Mouse (Mus musculus): ENCODE measurements around the gene Esr1. TPM values are rescaled to one million over a fixed set of nuclear protein-coding genes. Genes with fewer than 3 reads are reported as not detected.
"Not testable (repeated sequence)": the region's sequence is repeated elsewhere in the genome, so short reads cannot be mapped to it uniquely, and the experiment has no call there.

Esr1 gene
- total RNA-seq, 2 experiments from 2014 or later, result 0.76 to 1.4 TPM

DNA sequence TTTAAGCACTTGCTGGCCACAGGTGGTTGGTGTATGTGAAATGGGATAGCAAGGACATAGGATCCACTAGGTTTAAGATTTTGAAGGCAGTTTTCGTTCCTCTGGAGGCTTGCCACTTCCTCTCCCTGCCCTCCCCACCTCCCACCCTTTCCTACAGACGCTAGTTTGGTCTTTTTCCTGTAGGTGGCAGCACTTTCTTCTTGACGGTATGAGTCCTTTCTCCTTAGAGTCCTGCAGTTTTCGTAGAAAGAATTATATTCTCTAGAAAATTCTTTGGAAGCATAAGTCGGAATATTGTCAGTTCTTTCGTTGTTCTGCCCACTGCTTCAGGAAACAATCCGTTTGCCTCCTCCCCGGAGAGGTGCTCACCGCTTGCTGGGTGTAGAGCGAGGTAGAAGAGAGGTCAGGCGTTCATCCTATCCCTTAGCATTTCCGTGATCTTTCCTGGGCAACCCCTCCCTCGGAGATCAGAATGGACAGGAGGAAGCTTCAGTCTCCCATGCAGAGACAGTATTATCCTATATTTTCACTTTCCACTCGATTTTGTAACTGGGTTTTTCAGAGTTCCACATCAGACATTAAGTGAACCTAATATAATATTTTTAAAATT lies 63.7 kb downstream of the Esr1 start:
- intact Hi-C loops (cut with DNase I), result not testable (repeated sequence)
- DNase-seq, result peak; percentile 13 to 15

- intact Hi-C loops (cut with DNase I), result no loop called here
- DNase-seq, result no peak
Observed at GRCm38 (mm10) chr10:4683106-4683505, 71.7 kb downstream of the Esr1 start.

- intact Hi-C loops (cut with DNase I), result no loop called here
- no peak for DNase-seq
Observed at GRCm38 (mm10) chr10:4683711-4684265, 72.4 kb downstream of the Esr1 start.

DNA sequence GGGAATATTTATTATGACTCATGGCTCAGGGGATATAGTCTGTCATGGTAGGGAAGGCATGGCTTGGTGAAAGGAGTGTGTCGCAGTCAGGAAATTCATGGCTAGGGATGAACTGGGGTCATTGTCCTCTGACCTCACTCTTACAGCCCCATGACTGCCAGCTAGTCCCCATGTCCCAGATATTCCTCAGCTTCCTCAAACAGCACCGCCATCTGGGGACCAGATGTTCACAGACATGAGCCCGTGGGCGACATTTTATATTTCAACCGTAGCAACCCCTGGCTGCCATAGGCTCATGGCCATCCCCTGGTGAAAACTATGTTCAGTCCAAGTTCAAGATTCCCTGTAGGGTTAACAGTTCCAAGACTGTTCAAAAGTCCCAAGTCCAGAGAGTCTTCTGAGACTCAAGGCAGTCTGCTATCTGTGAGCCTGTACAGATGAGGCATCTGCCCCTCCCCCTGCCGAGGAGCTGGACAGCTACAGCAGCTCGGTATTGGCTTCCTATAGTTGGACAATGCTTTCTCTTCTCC lies 83.0 kb downstream of the Esr1 start:
- no peak for DNase-seq
- intact Hi-C loops (cut with DNase I), result no loop called here

- intact Hi-C loops (cut with DNase I), result no loop called here
- peak; percentile 7 to 13 for DNase-seq
Observed at GRCm38 (mm10) chr10:4709915-4710314, 98.5 kb downstream of the Esr1 start.

DNA sequence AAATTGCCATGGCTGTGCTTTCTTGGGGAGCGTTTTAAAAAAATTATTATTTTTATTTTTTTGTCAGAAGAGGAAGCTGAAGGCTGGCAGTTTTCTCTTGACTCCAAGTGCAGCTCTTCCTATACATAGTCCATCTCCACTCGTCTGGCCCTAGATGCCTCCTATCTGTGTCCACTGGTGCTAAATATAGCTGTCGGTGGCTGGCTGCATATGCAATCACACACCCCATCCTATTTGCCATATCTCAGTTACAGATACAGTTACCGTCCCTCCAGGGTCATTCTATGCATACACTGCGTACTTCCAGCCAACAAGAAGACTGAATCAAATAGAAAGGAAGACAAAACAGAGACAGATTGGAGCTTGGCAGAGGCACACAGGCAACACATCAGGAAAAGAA lies 100.0 kb downstream of the Esr1 start:
- intact Hi-C loops (cut with DNase I), result no loop called here
- no peak for DNase-seq

DNA sequence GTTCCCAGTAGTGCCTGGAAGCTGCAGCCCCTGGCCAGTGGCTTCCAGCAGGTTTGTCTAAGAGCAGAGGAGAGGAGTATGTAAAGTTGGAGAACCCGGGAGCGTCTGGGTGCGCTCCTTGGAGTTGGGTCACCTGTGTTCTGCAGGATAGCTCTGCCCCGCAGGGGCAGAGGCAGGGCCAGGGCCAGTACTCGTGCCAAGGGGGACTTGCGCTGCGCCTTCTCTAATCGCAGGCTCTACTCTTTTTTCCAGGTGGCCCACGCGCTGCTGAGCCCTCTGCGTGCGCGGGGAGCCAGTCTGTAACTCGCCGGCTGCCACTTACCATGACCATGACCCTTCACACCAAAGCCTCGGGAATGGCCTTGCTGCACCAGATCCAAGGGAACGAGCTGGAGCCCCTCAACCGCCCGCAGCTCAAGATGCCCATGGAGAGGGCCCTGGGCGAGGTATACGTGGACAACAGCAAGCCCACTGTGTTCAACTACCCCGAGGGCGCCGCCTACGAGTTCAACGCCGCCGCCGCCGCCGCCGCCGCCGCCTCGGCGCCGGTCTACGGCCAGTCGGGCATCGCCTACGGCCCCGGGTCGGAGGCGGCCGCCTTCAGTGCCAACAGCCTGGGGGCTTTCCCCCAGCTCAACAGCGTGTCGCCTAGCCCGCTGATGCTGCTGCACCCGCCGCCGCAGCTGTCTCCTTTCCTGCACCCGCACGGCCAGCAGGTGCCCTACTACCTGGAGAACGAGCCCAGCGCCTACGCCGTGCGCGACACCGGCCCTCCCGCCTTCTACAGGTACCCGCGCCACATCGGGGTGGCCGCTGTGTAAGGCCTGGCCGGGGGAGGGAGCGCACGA lies 100.9 kb downstream of the Esr1 start:
- intact Hi-C loops (cut with DNase I), result no loop called here
- peak in 1 of 2 experiments; percentile 2 for DNase-seq

DNA sequence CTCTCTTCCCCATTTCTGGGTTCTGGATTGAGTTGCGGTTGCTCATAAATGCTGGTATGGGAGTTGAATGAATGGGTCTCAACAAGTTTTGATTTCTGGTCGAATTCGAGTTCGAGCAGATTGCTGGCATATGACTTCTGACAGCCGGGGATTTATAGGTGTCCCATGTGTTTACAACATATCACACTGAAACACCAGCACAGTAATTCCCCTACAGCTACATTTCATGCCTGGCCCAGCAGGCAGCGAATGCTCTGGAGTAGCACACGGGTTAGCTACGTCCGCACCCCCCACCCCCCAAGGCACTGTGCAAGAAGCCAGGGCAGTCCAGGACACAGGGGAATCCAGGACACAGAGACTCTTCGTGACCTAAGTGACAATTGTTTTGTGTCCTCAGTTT lies 102.0 kb downstream of the Esr1 start:
- intact Hi-C loops (cut with DNase I), result no loop called here
- no peak for DNase-seq

DNA sequence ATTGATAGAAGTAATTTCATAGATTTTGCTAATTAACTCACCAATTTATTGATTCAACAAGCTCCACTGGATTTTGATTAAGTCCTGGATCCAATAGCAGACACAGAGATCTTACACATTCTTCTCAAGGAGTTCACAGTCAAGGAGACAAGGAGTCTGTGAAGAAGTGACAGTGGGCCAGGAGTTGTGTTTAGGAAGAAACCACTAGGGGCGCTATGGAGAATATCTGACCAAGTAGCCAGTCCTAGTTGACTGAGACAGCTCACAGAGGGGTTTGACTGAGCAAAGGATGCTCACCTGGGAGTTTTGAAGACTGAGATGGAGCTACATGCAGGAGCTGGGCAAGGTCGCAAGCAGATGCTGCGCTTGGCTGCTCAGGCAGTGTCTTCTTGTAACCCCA lies 113.5 kb downstream of the Esr1 start:
- no peak for DNase-seq
- intact Hi-C loops (cut with DNase I), result no loop called here

DNA sequence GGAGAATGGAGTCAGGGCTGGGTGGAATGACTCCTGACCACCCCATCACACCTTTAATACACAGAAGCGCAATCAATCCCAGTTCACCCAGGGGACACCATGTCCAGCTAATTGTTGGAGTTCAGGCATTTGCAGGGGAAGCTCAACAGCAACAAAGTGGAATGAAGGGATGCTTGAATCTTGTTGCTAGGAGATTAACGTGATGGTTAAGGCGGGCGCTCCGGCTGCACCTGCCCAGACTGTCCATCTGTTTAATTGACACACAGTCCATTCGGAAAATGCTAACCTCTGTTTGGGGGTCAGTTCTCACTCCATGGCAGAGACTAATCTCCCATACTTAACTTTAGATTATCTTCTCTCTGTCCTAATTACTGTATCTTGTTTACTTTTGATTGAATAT lies 114.7 kb downstream of the Esr1 start:
- intact Hi-C loops (cut with DNase I), result no loop called here
- DNase-seq, result no peak

DNA sequence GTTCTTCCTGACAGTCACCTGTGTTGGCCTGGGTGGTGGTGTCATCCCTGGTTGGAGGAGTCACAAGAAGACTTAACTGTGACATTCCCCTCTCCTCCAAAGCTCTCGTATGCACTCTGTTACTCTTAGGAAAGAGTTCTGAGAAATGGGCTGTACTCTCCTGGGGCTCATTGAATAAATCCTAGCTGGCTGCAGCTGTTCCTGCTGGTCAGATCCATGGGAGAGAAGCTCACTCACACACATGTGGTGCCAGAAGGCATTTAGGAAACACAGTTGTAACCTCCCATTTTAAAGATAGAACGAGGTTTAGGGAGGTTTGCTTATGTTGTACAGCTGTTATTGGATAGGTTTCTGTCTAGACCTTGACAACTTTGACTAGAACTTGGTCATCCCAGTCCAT lies 120.9 kb downstream of the Esr1 start:
- intact Hi-C loops (cut with DNase I), result no loop called here
- no peak for DNase-seq

DNA sequence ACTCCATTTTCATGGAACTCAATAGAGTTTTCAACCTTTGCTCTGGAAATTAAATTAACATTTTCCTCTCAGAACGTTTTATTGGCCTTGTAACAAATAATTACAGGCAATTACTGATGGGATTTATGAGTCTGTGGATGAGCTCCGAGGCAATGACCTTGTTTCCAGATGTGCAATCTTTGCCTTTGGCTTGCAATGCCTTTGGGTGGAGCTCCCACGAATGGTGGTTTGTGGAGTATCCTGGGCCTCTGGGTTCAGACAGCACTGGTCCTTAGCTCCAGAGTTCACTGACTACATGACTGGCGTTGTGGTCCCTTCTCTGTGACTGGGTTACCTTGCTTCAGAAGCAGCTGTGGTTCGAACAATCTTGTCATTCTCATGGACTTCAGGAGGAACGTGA lies 122.6 kb downstream of the Esr1 start:
- DNase-seq, result no peak
- intact Hi-C loops (cut with DNase I), result no loop called here

DNA sequence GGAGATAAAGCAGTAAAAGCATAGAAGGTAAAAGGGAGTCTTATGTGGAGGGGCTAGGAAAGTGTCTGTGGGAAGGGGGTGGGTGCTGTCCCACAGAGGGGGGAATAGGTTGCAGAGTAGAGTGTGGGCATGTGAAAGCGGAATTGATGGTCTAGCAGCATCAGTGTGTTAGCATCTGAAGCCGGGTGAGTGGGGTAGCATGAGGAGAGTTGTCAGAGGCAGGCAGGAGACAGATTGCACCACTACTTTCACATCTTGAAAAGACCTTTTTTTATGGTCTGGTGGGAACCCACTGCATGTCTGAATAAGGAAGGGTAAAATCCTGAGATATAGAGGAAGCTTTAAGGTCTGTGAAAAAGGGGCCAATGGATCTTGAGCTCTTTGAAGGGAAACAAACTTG lies 123.5 kb downstream of the Esr1 start:
- DNase-seq, result no peak
- intact Hi-C loops (cut with DNase I), result no loop called here

DNA sequence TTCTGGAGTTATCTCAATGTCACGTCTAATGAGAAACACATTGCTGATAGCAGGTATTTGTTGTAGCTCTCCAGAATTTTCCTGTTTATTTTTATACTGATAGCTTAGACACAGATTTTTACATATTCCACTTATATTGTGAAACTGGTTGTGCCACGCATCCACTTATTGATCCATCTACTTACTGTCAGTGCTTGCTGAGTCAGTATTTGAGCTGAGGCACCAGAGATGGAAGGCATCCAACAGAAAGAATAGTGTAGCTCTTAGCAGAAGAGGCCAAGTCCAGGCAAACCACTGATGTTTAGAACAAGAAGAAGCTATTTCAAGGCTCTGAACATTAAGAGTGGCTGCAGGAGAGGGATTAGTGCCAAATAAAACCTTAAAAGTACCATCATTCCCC lies 126.9 kb downstream of the Esr1 start:
- DNase-seq, result no peak
- intact Hi-C loops (cut with DNase I), result no loop called here

DNA sequence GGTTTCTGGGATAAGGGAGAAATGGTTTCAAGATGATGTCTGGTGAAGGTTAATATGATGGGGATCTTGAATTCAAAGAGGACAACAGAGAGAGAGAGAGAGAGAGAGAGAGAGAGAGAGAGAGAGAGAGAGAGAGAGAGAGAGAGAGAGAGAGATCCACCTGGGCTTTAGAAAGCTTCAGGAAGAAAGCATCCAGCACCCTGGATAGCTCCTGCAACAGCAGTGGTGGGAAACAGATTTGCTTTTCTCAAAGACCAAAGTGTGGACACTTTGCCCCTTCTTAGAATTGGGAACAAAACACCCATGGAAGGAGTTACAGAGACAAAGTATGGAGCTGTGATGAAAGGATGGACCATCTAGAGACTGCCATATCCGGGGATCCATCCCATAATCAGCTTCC lies 139.7 kb downstream of the Esr1 start:
- not testable (repeated sequence) for DNase-seq

GRCm38 (mm10) chr10:4752977-4753376 lies 141.6 kb downstream of the Esr1 start:
- intact Hi-C loops (cut with DNase I), result no loop called here
- no peak for DNase-seq

More for the DNA sequence above, 139.7 kb downstream of the Esr1 start:
- intact Hi-C loops (cut with DNase I), result not testable (repeated sequence)

- DNase-seq, result peak; percentile 29 to 46
- intact Hi-C loops (cut with DNase I), result no loop called here
Observed at GRCm38 (mm10) chr10:4775541-4775940, 164.1 kb downstream of the Esr1 start.

- no peak for DNase-seq
- intact Hi-C loops (cut with DNase I), result no loop called here
Observed at GRCm38 (mm10) chr10:4776007-4776713, 164.8 kb downstream of the Esr1 start.

- no peak for DNase-seq
- intact Hi-C loops (cut with DNase I), result no loop called here
Observed at GRCm38 (mm10) chr10:4776714-4777090, 165.3 kb downstream of the Esr1 start.

- intact Hi-C loops (cut with DNase I), result no loop called here
Observed at GRCm38 (mm10) chr10:4777996-4778395, 166.6 kb downstream of the Esr1 start.

DNA sequence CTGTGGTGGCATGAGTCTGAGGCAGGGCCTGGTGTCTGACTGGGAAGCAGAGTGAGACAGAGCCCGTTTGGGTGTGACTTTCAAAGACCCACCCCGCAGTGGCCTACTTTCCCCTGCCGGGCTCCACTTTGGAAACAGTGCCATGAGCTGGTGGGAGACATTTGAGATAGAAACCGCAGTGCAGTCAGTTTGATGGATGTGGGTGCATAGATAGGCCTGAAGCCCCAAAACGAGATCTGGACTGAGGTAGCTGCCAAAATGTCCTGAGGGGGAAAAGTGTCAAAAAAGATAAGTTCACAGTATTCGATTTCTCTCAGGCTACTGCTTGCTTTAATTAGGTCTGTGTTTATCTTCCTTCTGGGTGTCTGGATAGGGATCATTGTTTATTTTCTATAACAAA lies 169.5 kb downstream of the Esr1 start:
- intact Hi-C loops (cut with DNase I), result no loop called here
- DNase-seq, result no peak

More at GRCm38 (mm10) chr10:4777996-4778395, 166.6 kb downstream of the Esr1 start:
- no peak for DNase-seq
